Mouse (Mus musculus): ENCODE results near the gene Rnf41. TPM values are rescaled to one million over a fixed set of nuclear protein-coding genes. Genes with fewer than 3 reads are reported as not detected.

Rnf41 gene
- total and polyA plus RNA-seq, 3 experiments, result 27.4 to 28.1 TPM; not detected in 1

DNA sequence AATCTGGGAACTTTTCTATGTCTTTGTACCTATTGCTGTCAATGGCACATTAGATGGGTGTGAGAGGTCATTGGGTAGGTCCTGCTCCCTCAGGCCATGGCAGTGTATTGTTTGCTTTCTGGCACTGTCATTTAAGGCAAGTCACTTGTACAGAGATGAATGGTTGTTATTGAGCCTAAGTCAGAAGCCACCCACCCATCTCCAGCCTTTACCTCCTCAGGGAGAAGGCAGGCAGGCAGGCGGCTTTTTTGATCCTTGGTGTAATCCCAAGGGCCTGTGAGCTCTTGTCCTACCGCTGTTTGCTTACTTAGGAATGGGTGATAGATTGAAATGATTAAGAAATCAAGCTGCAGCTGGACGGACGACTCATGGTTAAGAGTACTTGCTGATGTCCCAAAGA lies 18.0 kb downstream of the Rnf41 start:
- H3K9ac ChIP-seq (ENCODE audit: control insufficient read depth, low read depth, low read length, poor library complexity, severe bottlenecking), result no peak overlapping the region
- no peak for DNase-seq (ENCODE audit: low read depth, low spot score)
- H3K79me2 ChIP-seq (ENCODE audit: control insufficient read depth, insufficient read depth, low read length, poor library complexity), result no peaks in the 10 kb centered on the region
- H3K9me3 ChIP-seq (replicated peaks; ENCODE audit: insufficient read depth, low read length), result no peaks in the 10 kb centered on the region
- H3K36me3 ChIP-seq (ENCODE audit: control insufficient read depth in 1 of 2, insufficient read depth in 2 of 2, low read length in 2 of 2), result peaks cover 12 to 24% of the 10 kb centered on the region in 2 experiments
- no peak overlapping the region for H3K27ac ChIP-seq (ENCODE audit: control insufficient read depth, low read depth, low read length)
- TF ChIP-seq SIN3A (IDR thresholded peaks at IDR 0.05; ENCODE audit: low read length) (no peak), MYC (IDR thresholded peaks at IDR 0.05; ENCODE audit: low read depth, low read length) (no peak), MXI1 (IDR thresholded peaks at IDR 0.05; ENCODE audit: low read depth, low read length) (no peak), POLR2AphosphoS5 (IDR thresholded peaks at IDR 0.05; ENCODE audit: borderline replicate concordance, low read depth, low read length) (no peak), GATA1 (IDR thresholded peaks at IDR 0.05; ENCODE audit: low read depth, low read length) (no peak), E2F4 (IDR thresholded peaks at IDR 0.05; ENCODE audit: borderline replicate concordance, low read depth, low read length) (no peak), CHD2 (IDR thresholded peaks at IDR 0.05; ENCODE audit: low read length) (no peak), MEF2A (IDR thresholded peaks at IDR 0.05; ENCODE audit: extremely low read depth, insufficient replicate concordance, low read depth, low read length, poor library complexity, severe bottlenecking) (no peak)
- H3K4me1 ChIP-seq (ENCODE audit: control insufficient read depth in 1 of 2, insufficient read depth in 2 of 2, low read length in 2 of 2), result peaks cover 4 to 10% of the 10 kb centered on the region in 2 experiments; a peak in 3 of 4 replicates
- H3K27me3 ChIP-seq (ENCODE audit: control insufficient read depth in 1 of 2, insufficient read depth in 2 of 2, low read length in 2 of 2), result no peaks in the 10 kb centered on the region
- H3K4me3 ChIP-seq (ENCODE audit: control insufficient read depth in 1 of 2, insufficient read depth in 1 of 2, low read depth in 2 of 2, low read length in 2 of 2), result no peak overlapping the region

DNA sequence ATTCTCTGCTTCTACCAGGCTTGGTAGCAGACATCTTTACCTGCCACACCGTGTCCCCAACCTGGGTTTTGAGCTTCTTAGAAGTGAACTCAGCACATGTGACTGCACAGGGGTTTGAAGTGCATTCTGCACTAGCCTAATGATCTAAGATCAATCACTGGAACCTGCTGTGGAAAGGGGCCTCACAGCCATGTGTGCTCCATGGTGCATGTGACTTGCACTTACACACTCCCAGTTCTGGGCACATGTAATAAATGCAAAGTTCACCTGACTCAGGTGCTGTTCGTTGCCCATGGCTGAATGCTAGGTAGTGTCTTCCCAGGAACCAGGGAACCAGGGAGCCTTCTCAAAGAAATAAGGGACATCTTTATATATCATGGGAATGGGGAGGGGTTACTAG lies 22.0 kb downstream of the Rnf41 start:
- H3K79me2 ChIP-seq (ENCODE audit: control insufficient read depth, insufficient read depth, low read length, poor library complexity), result no peaks in the 10 kb centered on the region
- DNase-seq (ENCODE audit: low read depth, low spot score), result no peak
- peaks cover 0 to 29% of the 10 kb centered on the region in 2 experiments; a peak in 2 of 4 replicates for H3K36me3 ChIP-seq (ENCODE audit: control insufficient read depth in 1 of 2, insufficient read depth in 2 of 2, low read length in 2 of 2)
- no peak overlapping the region for H3K9ac ChIP-seq (ENCODE audit: control insufficient read depth, low read depth, low read length, poor library complexity, severe bottlenecking)
- no peaks in the 10 kb centered on the region for H3K27me3 ChIP-seq (ENCODE audit: control insufficient read depth in 1 of 2, insufficient read depth in 2 of 2, low read length in 2 of 2)
- TF ChIP-seq RCOR1 (IDR thresholded peaks at IDR 0.05; ENCODE audit: low read depth, low read length), result no peak
- no peak for TF ChIP-seq ZMIZ1 (IDR thresholded peaks at IDR 0.05; ENCODE audit: low read depth, low read length)
- no peak for TF ChIP-seq SIN3A (IDR thresholded peaks at IDR 0.05; ENCODE audit: low read length)
- TF ChIP-seq TAL1 (IDR thresholded peaks at IDR 0.05; ENCODE audit: low read length), result no peak
- no peak for TF ChIP-seq MAX (IDR thresholded peaks at IDR 0.05; ENCODE audit: low read length)
- no peak for TF ChIP-seq TBP (IDR thresholded peaks at IDR 0.05; ENCODE audit: low read depth, low read length)
- TF ChIP-seq CHD2 (IDR thresholded peaks at IDR 0.05; ENCODE audit: low read length), result no peak
- TF ChIP-seq EP300 (IDR thresholded peaks at IDR 0.05; ENCODE audit: low read depth in 1 of 2, low read length in 2 of 2), result no peak
- TF ChIP-seq SMC3 (IDR thresholded peaks at IDR 0.05; ENCODE audit: low read depth, low read length), result no peak
- no peak for TF ChIP-seq ELF1 (IDR thresholded peaks at IDR 0.05; ENCODE audit: low read depth, low read length)
- TF ChIP-seq ZKSCAN1 (IDR thresholded peaks at IDR 0.05; ENCODE audit: low read depth, low read length), result no peak
- H3K4me1 ChIP-seq (ENCODE audit: control insufficient read depth in 1 of 2, insufficient read depth in 2 of 2, low read length in 2 of 2), result no peaks in the 10 kb centered on the region
- H3K27ac ChIP-seq (ENCODE audit: control insufficient read depth, low read depth, low read length), result no peak overlapping the region
- H3K9me3 ChIP-seq (replicated peaks; ENCODE audit: insufficient read depth, low read length), result no peaks in the 10 kb centered on the region
- H3K4me3 ChIP-seq (ENCODE audit: control insufficient read depth in 1 of 2, insufficient read depth in 1 of 2, low read depth in 2 of 2, low read length in 2 of 2), result no peak overlapping the region

Measured in MEL (cell line).